Mouse (Mus musculus) heart, adult 2 months (tissue): ENCODE measurements around the gene Glis1. TPM values are rescaled to one million over a fixed set of nuclear protein-coding genes. Genes with fewer than 3 reads are reported as not detected.

ENCODE experiments used
- DNase-seq, 2 experiments: peaks; one replicate each; pipeline ENCODE4 v3.0.0; 2021
- H3K27ac ChIP-seq: fragments of 200-600 bp; 2 replicates; pipeline ENCODE4 v1.8.1; 2022
- H3K27me3 ChIP-seq: fragments of 200-500 bp; 2 replicates; pipeline ENCODE4 v1.6.1; 2012; ENCODE audit warnings: mild to moderate bottlenecking, low read length, inconsistent platforms, mixed read lengths; ENCODE audit not compliant: control insufficient read depth, insufficient read depth
- H3K36me3 ChIP-seq: fragments of 200-500 bp; 2 replicates; pipeline ENCODE4 v1.6.1; 2012; ENCODE audit warnings: low read length, inconsistent platforms; ENCODE audit not compliant: control insufficient read depth, insufficient read depth
- H3K4me1 ChIP-seq: fragments of 200-500 bp; 2 replicates; pipeline ENCODE4 v1.6.1; 2011; ENCODE audit warnings: low read length; ENCODE audit not compliant: control insufficient read depth, insufficient read depth
- H3K4me3 ChIP-seq: fragments of 200-600 bp; 2 replicates; pipeline ENCODE4 v1.8.1; 2022
- H3K79me2 ChIP-seq: fragments of 200-500 bp; replicated peaks from 2 replicates; pipeline ENCODE4 v1.6.1; 2012; ENCODE audit warnings: mild to moderate bottlenecking, inconsistent platforms, low read length, moderate library complexity, mixed read lengths; ENCODE audit not compliant: control insufficient read depth, insufficient read depth
- H3K9ac ChIP-seq: fragments of 200-500 bp; 2 replicates; pipeline ENCODE4 v1.6.1; 2012; ENCODE audit warnings: low read depth, mild to moderate bottlenecking, control low read depth, inconsistent platforms, low read length, mixed read lengths
- CTCF ChIP-seq: fragments of 200-600 bp; IDR thresholded peaks from 2 replicates; pipeline ENCODE4 v1.8.1; 2022; ENCODE audit warnings: antibody characterized with exemption, mild to moderate bottlenecking, moderate library complexity
- EP300 ChIP-seq: fragments of 200-500 bp; IDR thresholded peaks from 2 replicates; pipeline ENCODE4 v1.6.1; 2011; ENCODE audit warnings: low read depth, low read length, control low read depth; ENCODE audit not compliant: insufficient read depth
- POLR2A ChIP-seq: fragments of 200-500 bp; IDR thresholded peaks from 2 replicates; pipeline ENCODE4 v1.6.1; 2011; ENCODE audit warnings: mild to moderate bottlenecking, low read depth, low read length, control low read depth; ENCODE audit not compliant: insufficient read depth
- WGBS: fragments of 180-500 bp; shearing (Covaris S2); methylation state at CpG from one replicate; pipeline ENCODE4 v1.1.7; 2018; 5-methylcytosine and 5-hydroxymethylcytosine counted together
- intact Hi-C: fragments of 180-260 bp; cut with DNase I; formaldehyde crosslinking; loops from one replicate; pipeline ENCODE4 v1.15.1; 2025
- polyA plus RNA-seq: library from polyadenylated mRNA; depleted of rRNA; stranded (reverse); fragments of >200 nt; gene quantifications from 2 replicates; pipeline ENCODE4 v1.2.3, GENCODE M21; 2012
- total RNA-seq, 2 experiments: library from RNA; stranded (reverse); gene quantifications; 2 replicates each; pipeline ENCODE4 v1.2.3; 2021

The Glis1 gene
- total and polyA plus RNA-seq, 3 experiments, result 0.29 to 0.52 (median 0.30) TPM

GRCm38 (mm10) chr4:107660649-107661048 lies 226.3 kb downstream of the Glis1 start:
- no peaks in the 10 kb centered on the region for H3K4me1 ChIP-seq
- H3K4me3 ChIP-seq, result no peak overlapping the region
- H3K9ac ChIP-seq, result no peak overlapping the region
- 78% methylated on average over 11 of the region's 11 CpGs for WGBS
- H3K36me3 ChIP-seq, result no peaks in the 10 kb centered on the region
- intact Hi-C loops, result no loop called here
- no peaks in the 10 kb centered on the region for H3K27me3 ChIP-seq
- DNase-seq, result no peak
- H3K27ac ChIP-seq, result no peak overlapping the region
- TF ChIP-seq EP300 (no peak), CTCF (no peak), POLR2A (no peak)
- H3K79me2 ChIP-seq, result no peaks in the 10 kb centered on the region

DNA sequence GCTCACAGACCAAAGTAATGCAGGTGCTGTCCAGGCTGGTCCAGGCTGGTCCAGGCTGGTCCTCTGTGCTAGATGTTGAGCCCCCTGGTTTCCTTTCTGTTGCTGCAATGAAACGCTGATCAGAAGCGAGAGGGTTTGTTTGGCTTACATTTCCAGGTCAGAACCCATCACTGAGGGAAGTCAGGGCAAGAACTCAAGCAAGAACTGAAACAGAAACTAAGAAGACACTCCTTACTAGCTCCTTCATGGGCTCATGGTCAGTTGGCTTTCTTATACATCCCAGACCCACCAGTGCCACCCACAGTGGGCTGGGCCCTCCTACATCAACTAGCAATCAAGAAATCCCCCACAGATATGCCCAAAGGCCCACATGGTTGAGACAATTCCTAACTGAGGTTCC lies 234.1 kb downstream of the Glis1 start:
- Histone ChIP-seq H3K9ac (no peak overlapping the region), H3K27me3 (no peaks in the 10 kb centered on the region; the same call in 1 of the 2 replicates), H3K27ac (no peak overlapping the region), H3K79me2 (no peaks in the 10 kb centered on the region), H3K36me3 (no peaks in the 10 kb centered on the region), H3K4me3 (no peak overlapping the region), H3K4me1 (no peaks in the 10 kb centered on the region)
- DNase-seq, result no peak
- TF ChIP-seq EP300, result no peak
- no peak for TF ChIP-seq POLR2A
- no peak for TF ChIP-seq CTCF
- intact Hi-C loops, result no loop called here
- WGBS, result 73% methylated on average over 2 of the region's 2 CpGs

DNA sequence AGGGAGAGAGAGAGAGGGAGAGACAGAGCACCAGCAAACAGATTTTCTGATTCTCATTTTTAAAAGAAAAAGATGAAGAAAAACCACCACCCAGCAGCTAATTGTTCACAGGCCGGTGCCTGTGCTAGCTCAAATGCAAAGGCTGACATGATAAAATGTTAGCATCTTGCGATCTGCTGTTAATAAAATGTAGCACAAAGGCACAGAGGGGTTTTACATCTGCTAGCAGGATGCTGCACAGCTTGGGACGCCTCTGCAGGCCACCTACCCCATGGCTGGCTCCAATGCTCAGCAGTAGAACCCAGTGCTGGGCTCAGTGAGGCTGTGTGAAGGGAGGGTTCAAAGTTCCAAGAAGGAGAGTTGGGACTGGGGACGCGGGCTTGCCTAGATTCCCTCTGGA lies 236.3 kb downstream of the Glis1 start:
- no peak for DNase-seq
- intact Hi-C loops, result no loop called here

DNA sequence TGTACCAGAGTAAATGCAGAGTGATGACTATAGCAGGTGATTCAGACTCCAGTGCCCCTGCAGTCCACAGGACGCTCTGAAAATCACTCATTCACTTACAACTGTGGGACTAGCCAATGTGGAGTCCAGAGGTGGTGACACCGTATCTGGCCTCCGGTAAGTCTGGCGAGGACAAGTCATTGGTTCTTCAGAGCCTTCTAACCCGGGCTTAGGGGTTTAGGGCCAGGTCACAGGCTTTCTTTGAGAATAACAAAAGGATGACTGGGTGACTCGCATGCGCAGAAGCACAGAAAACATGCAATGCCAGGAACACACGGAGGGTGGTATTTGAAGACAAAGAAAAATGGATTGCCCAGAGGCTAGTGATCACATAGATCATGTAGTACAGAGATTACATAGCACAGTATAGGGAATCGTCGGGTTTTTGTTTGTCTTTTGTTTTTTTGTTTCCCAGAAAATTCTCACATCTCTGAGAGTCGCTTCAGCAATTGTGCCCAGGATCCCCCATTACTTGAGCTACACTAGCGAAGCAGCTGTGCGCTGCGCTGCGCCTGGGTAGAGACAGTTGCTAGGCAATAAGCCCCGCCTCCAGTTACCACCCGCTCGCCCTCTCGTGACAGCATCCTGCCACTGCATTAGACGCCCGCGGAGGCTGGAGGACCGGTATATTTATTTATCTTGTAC lies 239.4 kb downstream of the Glis1 start:
- Histone ChIP-seq H3K9ac (no peak overlapping the region), H3K4me3 (no peak overlapping the region), H3K79me2 (no peaks in the 10 kb centered on the region), H3K27ac (no peak overlapping the region), H3K27me3 (no peaks in the 10 kb centered on the region; the same call in 1 of the 2 replicates), H3K36me3 (no peaks in the 10 kb centered on the region), H3K4me1 (no peaks in the 10 kb centered on the region)
- no peak for TF ChIP-seq POLR2A
- peak; percentile 71 for TF ChIP-seq CTCF
- peak; percentile 54 to 72 for DNase-seq
- WGBS, result 23% methylated on average over 23 of the region's 23 CpGs
- intact Hi-C loops, result no loop called here

More for the DNA sequence above, 236.3 kb downstream of the Glis1 start:
- H3K9ac ChIP-seq, result no peak overlapping the region
- H3K27me3 ChIP-seq, result no peaks in the 10 kb centered on the region; the same call in 1 of the 2 replicates
- H3K4me3 ChIP-seq, result no peak overlapping the region
- H3K36me3 ChIP-seq, result no peaks in the 10 kb centered on the region
- no peaks in the 10 kb centered on the region for H3K79me2 ChIP-seq
- 66% methylated on average over 5 of the region's 5 CpGs for WGBS
- H3K4me1 ChIP-seq, result no peaks in the 10 kb centered on the region
- H3K27ac ChIP-seq, result no peak overlapping the region
- no peak for TF ChIP-seq EP300
- TF ChIP-seq CTCF, result no peak
- no peak for TF ChIP-seq POLR2A

DNA sequence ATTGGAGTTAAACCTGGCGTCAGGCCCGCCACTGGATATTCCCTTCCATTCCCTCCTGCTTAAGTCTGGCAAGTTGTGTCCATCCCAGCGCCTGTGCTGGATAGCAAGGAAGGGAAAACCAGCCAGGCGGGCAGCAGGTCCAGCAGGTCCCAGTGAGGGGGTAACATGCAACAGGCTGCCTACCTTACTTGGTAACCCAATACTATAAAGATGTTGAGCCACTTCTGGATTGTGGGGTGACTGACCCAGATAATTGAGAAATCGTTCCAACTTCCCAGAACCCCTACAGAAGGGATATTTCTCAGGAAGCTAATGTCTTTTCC lies 239.9 kb downstream of the Glis1 start:
- WGBS, result 28% methylated on average over 5 of the region's 5 CpGs
- Histone ChIP-seq H3K27me3 (no peaks in the 10 kb centered on the region; the same call in 1 of the 2 replicates), H3K27ac (no peak overlapping the region), H3K36me3 (no peaks in the 10 kb centered on the region), H3K79me2 (no peaks in the 10 kb centered on the region), H3K4me1 (no peaks in the 10 kb centered on the region), H3K9ac (no peak overlapping the region), H3K4me3 (no peak overlapping the region)
- intact Hi-C loops, result no loop called here
- DNase-seq, result no peak
- TF ChIP-seq CTCF (0 out of 2 replicates have a peak, but pooled peaks have one; percentile 8), EP300 (no peak), POLR2A (no peak)

DNA sequence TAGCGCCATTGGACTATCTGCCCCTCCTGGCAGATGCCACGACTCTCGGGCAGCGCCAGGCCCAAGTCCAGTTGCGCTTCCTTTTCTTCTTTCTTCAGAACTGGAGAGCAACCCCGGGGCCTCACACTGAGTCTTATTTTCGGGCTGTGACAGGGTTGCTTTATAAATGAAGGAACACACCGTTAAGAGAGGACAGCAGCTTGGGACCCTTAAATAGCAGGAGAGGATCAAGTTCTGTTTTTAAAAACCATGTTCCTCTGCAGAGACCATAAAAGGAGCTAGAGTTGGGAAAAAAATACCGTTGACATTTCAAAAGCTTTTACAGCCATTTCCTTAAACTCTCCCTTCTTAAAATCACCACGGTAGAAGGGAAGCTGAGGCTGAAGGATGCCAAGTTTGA lies 241.3 kb downstream of the Glis1 start:
- Histone ChIP-seq H3K4me1 (no peaks in the 10 kb centered on the region), H3K27me3 (no peaks in the 10 kb centered on the region; the same call in 1 of the 2 replicates), H3K79me2 (no peaks in the 10 kb centered on the region), H3K36me3 (no peaks in the 10 kb centered on the region), H3K4me3 (no peak overlapping the region), H3K27ac (no peak overlapping the region), H3K9ac (no peak overlapping the region)
- no peak for TF ChIP-seq CTCF
- TF ChIP-seq POLR2A, result no peak
- TF ChIP-seq EP300, result no peak
- DNase-seq, result no peak
- 63% methylated on average over 10 of the region's 10 CpGs for WGBS
- intact Hi-C loops, result no loop called here
